Mouse (Mus musculus): Measurements from ENCODE around the gene Mbl2. TPM values are rescaled to one million over a fixed set of nuclear protein-coding genes. Genes with fewer than 3 reads are reported as not detected.

Mbl2 gene
- polyA plus RNA-seq, 1 experiment from 2014 or later, result not detected

DNA sequence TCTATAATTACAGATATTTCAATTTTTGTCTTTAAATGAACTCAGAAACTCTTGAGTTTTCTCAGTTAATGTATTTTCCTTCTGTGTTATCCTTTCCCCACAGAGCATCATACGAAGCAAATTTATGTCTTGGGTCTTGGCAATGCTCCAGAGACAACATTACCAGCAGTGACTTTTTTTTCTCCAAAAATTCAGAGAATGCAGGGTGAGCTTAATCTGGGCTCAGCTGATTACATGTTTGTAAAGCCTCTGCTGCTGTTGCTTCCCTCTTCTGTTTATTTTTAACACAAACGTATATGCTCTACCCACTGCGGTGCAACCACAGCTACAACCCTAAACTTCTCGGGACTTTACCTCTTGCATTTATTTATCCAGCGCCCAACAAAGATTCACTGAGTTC lies 48.4 kb downstream of the Mbl2 start:
- no peak overlapping the region for H3K4me3 ChIP-seq (replicated peaks; ENCODE audit: low read length)
- no peak for ATAC-seq (ENCODE audit: low FRiP score)

GRCm38 (mm10) chr19:30287899-30288490 lies 55.3 kb downstream of the Mbl2 start:
- H3K27ac ChIP-seq, result no peak overlapping the region
- H3K36me3 ChIP-seq (replicated peaks; ENCODE audit: control insufficient read depth, insufficient read depth), result no peaks in the 10 kb centered on the region
- H3K9ac ChIP-seq, result no peak overlapping the region
- DNase-seq (ENCODE audit: low spot score), result no peak
- H3K4me1 ChIP-seq (replicated peaks; ENCODE audit: control insufficient read depth, insufficient read depth, low read length), result no peaks in the 10 kb centered on the region
- H3K4me3 ChIP-seq (replicated peaks; ENCODE audit: low read length), result no peak overlapping the region
- ATAC-seq (ENCODE audit: low FRiP score), result no peak
- no peaks in the 10 kb centered on the region for H3K27me3 ChIP-seq (ENCODE audit: control insufficient read depth, insufficient read depth, low read length)
- no peak overlapping the region for H3K4me2 ChIP-seq (replicated peaks)
- no peaks in the 10 kb centered on the region for H3K9me3 ChIP-seq (ENCODE audit: control insufficient read depth, low read length)
- 82% methylated on average over 6 of the region's 6 CpGs for WGBS

More for the DNA sequence above, 48.4 kb downstream of the Mbl2 start:
- 71% methylated on average over 5 of the region's 5 CpGs for WGBS
- no peaks in the 10 kb centered on the region for H3K4me1 ChIP-seq (replicated peaks; ENCODE audit: control insufficient read depth, insufficient read depth, low read length)
- no peak overlapping the region for H3K4me2 ChIP-seq (replicated peaks)
- no peaks in the 10 kb centered on the region for H3K9me3 ChIP-seq (ENCODE audit: control insufficient read depth, low read length)
- no peaks in the 10 kb centered on the region for H3K36me3 ChIP-seq (replicated peaks; ENCODE audit: control insufficient read depth, insufficient read depth)
- no peak overlapping the region for H3K27ac ChIP-seq
- H3K27me3 ChIP-seq (ENCODE audit: control insufficient read depth, insufficient read depth, low read length), result no peaks in the 10 kb centered on the region
- no peak for DNase-seq (ENCODE audit: low spot score)
- no peak overlapping the region for H3K9ac ChIP-seq

Small RNAs within 50 kb of the gene (microRNA-seq; reads per million reads assigned to microRNA genes)
- gene Gm24108, result not detected

Other genes starting within 250 kb of the Mbl2 start
- gene Trpd52l3, start 229.2 kb upstream of the Mbl2 start, polyA plus RNA-seq (2014; fragmentation: Nextera tagmentation; extraction: Ambion mirVana), result not detected in 2 replicates
- gene Uhrf2, start 202.4 kb upstream of the Mbl2 start, polyA plus RNA-seq (2014; fragmentation: Nextera tagmentation; extraction: Ambion mirVana), result 52.3 and 59.2 TPM in 2 replicates
- gene Gldc, start 57.5 kb upstream of the Mbl2 start, polyA plus RNA-seq (2014; fragmentation: Nextera tagmentation; extraction: Ambion mirVana), result 7.2 and 8.5 TPM in 2 replicates

Data from hindbrain, embryonic 14.5 days (tissue).